Mouse (Mus musculus): ENCODE measurements at regions not wholly inside any gene's neighbourhood (a gene's known extent, or its start where the extent isn't known, plus 50 kb on each side); places are given as distances from the start of the nearest gene placed in this dataset.

- no peak for ATAC-seq (ENCODE audit: low read depth)
- H3K4me1 ChIP-seq (replicated peaks): no peaks in the 10 kb centered on the region
- H3K9me3 ChIP-seq: no peaks in the 10 kb centered on the region
- no peak overlapping the region for H3K27ac ChIP-seq (replicated peaks)
- H3K4me2 ChIP-seq: no peak overlapping the region
- H3K36me3 ChIP-seq: no peaks in the 10 kb centered on the region
- no peaks in the 10 kb centered on the region for H3K27me3 ChIP-seq
- 75% methylated on average over 2 of the region's 2 CpGs for WGBS
- H3K9ac ChIP-seq: no peak overlapping the region
- no peak overlapping the region for H3K4me3 ChIP-seq
These were observed 268.3 kb upstream of the Sema3a start for GRCm38 (mm10) chr5:12856869-12857268.

- Histone ChIP-seq H3K27ac (replicated peaks) (no peak overlapping the region), H3K27me3 (no peaks in the 10 kb centered on the region), H3K36me3 (no peaks in the 10 kb centered on the region), H3K4me1 (replicated peaks) (0 out of 2 replicates have a peak, but pooled peaks cover 7% of the 10 kb centered on the region), H3K4me3 (no peak overlapping the region), H3K4me2 (no peak overlapping the region), H3K9me3 (no peaks in the 10 kb centered on the region), H3K9ac (no peak overlapping the region)
- WGBS: 32% methylated on average over 3 of the region's 3 CpGs
- ATAC-seq (ENCODE audit: low read depth): no peak
These were observed 256.6 kb upstream of the Sema3a start for GRCm38 (mm10) chr5:12868355-12869217.

GRCm38 (mm10) chr5:12872888-12873287 is 252.3 kb upstream of the Sema3a start:
- no peaks in the 10 kb centered on the region for H3K36me3 ChIP-seq
- no peak for ATAC-seq (ENCODE audit: low read depth)
- H3K27ac ChIP-seq (replicated peaks): no peak overlapping the region
- no peak overlapping the region for H3K4me2 ChIP-seq
- WGBS: 87% methylated on average over 3 of the region's 3 CpGs
- H3K9ac ChIP-seq: no peak overlapping the region
- H3K4me3 ChIP-seq: no peak overlapping the region
- H3K9me3 ChIP-seq: no peaks in the 10 kb centered on the region
- no peaks in the 10 kb centered on the region for H3K27me3 ChIP-seq
- H3K4me1 ChIP-seq (replicated peaks): 0 out of 2 replicates have a peak, but pooled peaks cover 7% of the 10 kb centered on the region

GRCm38 (mm10) chr5:12877595-12878296 is 247.5 kb upstream of the Sema3a start:
- WGBS: 85% methylated on average over 6 of the region's 6 CpGs
- ATAC-seq (ENCODE audit: low read depth): no peak
- H3K36me3 ChIP-seq: no peaks in the 10 kb centered on the region

GRCm38 (mm10) chr5:12892333-12892732 is 232.9 kb upstream of the Sema3a start:
- Histone ChIP-seq H3K27ac (replicated peaks) (no peak overlapping the region), H3K9ac (no peak overlapping the region), H3K27me3 (no peaks in the 10 kb centered on the region), H3K4me1 (replicated peaks) (no peaks in the 10 kb centered on the region), H3K9me3 (no peaks in the 10 kb centered on the region), H3K36me3 (no peaks in the 10 kb centered on the region), H3K4me3 (no peak overlapping the region), H3K4me2 (no peak overlapping the region)
- no peak for ATAC-seq (ENCODE audit: low read depth)

More at GRCm38 (mm10) chr5:12877595-12878296, 247.5 kb upstream of the Sema3a start:
- no peak overlapping the region for H3K4me2 ChIP-seq
- H3K9ac ChIP-seq: no peak overlapping the region
- no peaks in the 10 kb centered on the region for H3K4me1 ChIP-seq (replicated peaks)
- no peaks in the 10 kb centered on the region for H3K9me3 ChIP-seq
- no peaks in the 10 kb centered on the region for H3K27me3 ChIP-seq
- H3K4me3 ChIP-seq: no peak overlapping the region
- H3K27ac ChIP-seq (replicated peaks): no peak overlapping the region

GRCm38 (mm10) chr5:12894638-12895037 is 230.6 kb upstream of the Sema3a start:
- H3K36me3 ChIP-seq: no peaks in the 10 kb centered on the region
- H3K9me3 ChIP-seq: no peaks in the 10 kb centered on the region
- no peak overlapping the region for H3K27ac ChIP-seq (replicated peaks)
- no peaks in the 10 kb centered on the region for H3K4me1 ChIP-seq (replicated peaks)
- H3K9ac ChIP-seq: no peak overlapping the region
- no peak for ATAC-seq (ENCODE audit: low read depth)
- H3K4me2 ChIP-seq: no peak overlapping the region
- WGBS: 65% methylated on average over 2 of the region's 2 CpGs
- no peaks in the 10 kb centered on the region for H3K27me3 ChIP-seq
- H3K4me3 ChIP-seq: no peak overlapping the region

- no peak overlapping the region for H3K4me3 ChIP-seq
- H3K4me2 ChIP-seq: no peak overlapping the region
- no peaks in the 10 kb centered on the region for H3K27me3 ChIP-seq
- no peaks in the 10 kb centered on the region for H3K4me1 ChIP-seq (replicated peaks)
- H3K9me3 ChIP-seq: no peaks in the 10 kb centered on the region
- no peak for ATAC-seq (ENCODE audit: low read depth)
- H3K9ac ChIP-seq: no peak overlapping the region
- no peak overlapping the region for H3K27ac ChIP-seq (replicated peaks)
- no peaks in the 10 kb centered on the region for H3K36me3 ChIP-seq
These were observed 214.5 kb upstream of the Sema3a start for GRCm38 (mm10) chr5:12910741-12911140.

GRCm38 (mm10) chr5:12914395-12914794 is 210.8 kb upstream of the Sema3a start:
- no peaks in the 10 kb centered on the region for H3K9me3 ChIP-seq
- no peaks in the 10 kb centered on the region for H3K36me3 ChIP-seq
- H3K9ac ChIP-seq: no peak overlapping the region
- no peaks in the 10 kb centered on the region for H3K4me1 ChIP-seq (replicated peaks)
- WGBS: 75% methylated on average over 1 of the region's 1 CpGs
- H3K27me3 ChIP-seq: no peaks in the 10 kb centered on the region
- no peak for ATAC-seq (ENCODE audit: low read depth)
- no peak overlapping the region for H3K27ac ChIP-seq (replicated peaks)
- H3K4me3 ChIP-seq: no peak overlapping the region
- no peak overlapping the region for H3K4me2 ChIP-seq

GRCm38 (mm10) chr5:12919335-12919734 is 205.9 kb upstream of the Sema3a start:
- 88% methylated on average over 2 of the region's 2 CpGs for WGBS
- ATAC-seq (ENCODE audit: low read depth): no peak
- no peaks in the 10 kb centered on the region for H3K4me1 ChIP-seq (replicated peaks)
- no peak overlapping the region for H3K27ac ChIP-seq (replicated peaks)
- H3K9ac ChIP-seq: no peak overlapping the region
- no peaks in the 10 kb centered on the region for H3K27me3 ChIP-seq
- no peak overlapping the region for H3K4me3 ChIP-seq
- no peaks in the 10 kb centered on the region for H3K9me3 ChIP-seq
- H3K4me2 ChIP-seq: no peak overlapping the region
- no peaks in the 10 kb centered on the region for H3K36me3 ChIP-seq

- no peaks in the 10 kb centered on the region for H3K4me1 ChIP-seq (replicated peaks)
- no peak for ATAC-seq (ENCODE audit: low read depth)
- H3K9ac ChIP-seq: no peak overlapping the region
- H3K36me3 ChIP-seq: no peaks in the 10 kb centered on the region
- H3K27ac ChIP-seq (replicated peaks): no peak overlapping the region
- H3K4me2 ChIP-seq: no peak overlapping the region
- H3K9me3 ChIP-seq: no peaks in the 10 kb centered on the region
- H3K4me3 ChIP-seq: no peak overlapping the region
- H3K27me3 ChIP-seq: no peaks in the 10 kb centered on the region
These were observed 202.3 kb upstream of the Sema3a start for GRCm38 (mm10) chr5:12922889-12923288.

GRCm38 (mm10) chr5:12925466-12925865 is 199.7 kb upstream of the Sema3a start:
- no peak overlapping the region for H3K27ac ChIP-seq (replicated peaks)
- H3K27me3 ChIP-seq: no peaks in the 10 kb centered on the region
- no peaks in the 10 kb centered on the region for H3K4me1 ChIP-seq (replicated peaks)
- ATAC-seq (ENCODE audit: low read depth): no peak
- no peaks in the 10 kb centered on the region for H3K9me3 ChIP-seq
- H3K4me2 ChIP-seq: no peak overlapping the region
- no peaks in the 10 kb centered on the region for H3K36me3 ChIP-seq
- no peak overlapping the region for H3K9ac ChIP-seq
- no peak overlapping the region for H3K4me3 ChIP-seq

GRCm38 (mm10) chr5:12926289-12926688 is 198.9 kb upstream of the Sema3a start:
- H3K4me3 ChIP-seq: no peak overlapping the region
- WGBS: 82% methylated on average over 8 of the region's 8 CpGs
- H3K36me3 ChIP-seq: no peaks in the 10 kb centered on the region
- H3K4me2 ChIP-seq: no peak overlapping the region
- H3K27ac ChIP-seq (replicated peaks): no peak overlapping the region
- ATAC-seq (ENCODE audit: low read depth): no peak
- H3K9ac ChIP-seq: no peak overlapping the region
- H3K27me3 ChIP-seq: no peaks in the 10 kb centered on the region
- H3K9me3 ChIP-seq: no peaks in the 10 kb centered on the region
- no peaks in the 10 kb centered on the region for H3K4me1 ChIP-seq (replicated peaks)
